Mouse (Mus musculus): ENCODE measurements around the gene Stap2. TPM values are rescaled to one million over a fixed set of nuclear protein-coding genes. Genes with fewer than 3 reads are reported as not detected.

Stap2 gene
- polyA plus RNA-seq, 1 experiment: 0.46 TPM

- TF ChIP-seq MYOD1 (IDR thresholded peaks at IDR 0.05; ENCODE audit: control insufficient read depth in 1 of 3, insufficient read length in 2 of 3, low read depth in 2 of 3): no peak
- no peak for TF ChIP-seq E2F4 (IDR thresholded peaks at IDR 0.05; ENCODE audit: insufficient read depth)
- TF ChIP-seq POLR2A (IDR thresholded peaks at IDR 0.05; ENCODE audit: insufficient read length, low read depth): no peak
- no peak for TF ChIP-seq CEBPB (IDR thresholded peaks at IDR 0.05; ENCODE audit: insufficient read depth, poor library complexity, severe bottlenecking)
- no peak for TF ChIP-seq MYOG (IDR thresholded peaks at IDR 0.05; ENCODE audit: control insufficient read depth in 1 of 3, insufficient read depth in 1 of 3, insufficient read length in 2 of 3, low read depth in 2 of 3)
- TF ChIP-seq TCF12 (IDR thresholded peaks at IDR 0.05; ENCODE audit: insufficient read depth, poor library complexity, severe bottlenecking): no peak
- no peak for TF ChIP-seq POLR2AphosphoS2 (IDR thresholded peaks at IDR 0.05; ENCODE audit: insufficient read length, low read depth)
- no peak for TF ChIP-seq SRF (IDR thresholded peaks at IDR 0.05; ENCODE audit: control insufficient read depth, insufficient read length, low read depth)
- TF ChIP-seq MAX (IDR thresholded peaks at IDR 0.05; ENCODE audit: low read depth): no peak
- no peak for TF ChIP-seq TCF3 (IDR thresholded peaks at IDR 0.05; ENCODE audit: insufficient read length, low read depth)
- TF ChIP-seq USF1 (IDR thresholded peaks at IDR 0.05; ENCODE audit: low read depth): no peak
- TF ChIP-seq REST (IDR thresholded peaks at IDR 0.05; ENCODE audit: insufficient read depth, insufficient read length): no peak
- Histone ChIP-seq H3K4me2 (ENCODE audit: low read depth) (no peak overlapping the region), H3K36me3 (ENCODE audit: control insufficient read depth, insufficient read depth) (no peaks in the 10 kb centered on the region), H3K4me3 (no peak overlapping the region), H3K79me2 (ENCODE audit: control insufficient read depth, insufficient read depth) (no peaks in the 10 kb centered on the region), H3ac (ENCODE audit: control insufficient read depth, insufficient read length) (no peak overlapping the region), H3K27me3 (ENCODE audit: control insufficient read depth, insufficient read depth, insufficient read length) (peaks cover 17% of the 10 kb centered on the region)
Observed at GRCm38 (mm10) chr17:56003000-56003399, 2.4 kb downstream of the Stap2 start.

GRCm38 (mm10) chr17:55999794-56000499 lies 5.4 kb downstream of the Stap2 start:
- Histone ChIP-seq H3K27me3 (ENCODE audit: control insufficient read depth, insufficient read depth, insufficient read length) (peaks cover 22% of the 10 kb centered on the region), H3K36me3 (ENCODE audit: control insufficient read depth, insufficient read depth) (no peaks in the 10 kb centered on the region), H3K4me3 (no peak overlapping the region), H3K4me2 (ENCODE audit: low read depth) (no peak overlapping the region), H3ac (ENCODE audit: control insufficient read depth, insufficient read length) (no peak overlapping the region), H3K79me2 (ENCODE audit: control insufficient read depth, insufficient read depth) (no peaks in the 10 kb centered on the region)
- TF ChIP-seq MYOG (IDR thresholded peaks at IDR 0.05; ENCODE audit: control insufficient read depth in 1 of 3, insufficient read depth in 1 of 3, insufficient read length in 2 of 3, low read depth in 2 of 3) (no peak), TCF12 (IDR thresholded peaks at IDR 0.05; ENCODE audit: insufficient read depth, poor library complexity, severe bottlenecking) (no peak), SRF (IDR thresholded peaks at IDR 0.05; ENCODE audit: control insufficient read depth, insufficient read length, low read depth) (no peak), USF1 (IDR thresholded peaks at IDR 0.05; ENCODE audit: low read depth) (no peak), POLR2A (IDR thresholded peaks at IDR 0.05; ENCODE audit: insufficient read length, low read depth) (no peak), TCF3 (IDR thresholded peaks at IDR 0.05; ENCODE audit: insufficient read length, low read depth) (no peak), REST (IDR thresholded peaks at IDR 0.05; ENCODE audit: insufficient read depth, insufficient read length) (no peak), MAX (IDR thresholded peaks at IDR 0.05; ENCODE audit: low read depth) (no peak), E2F4 (IDR thresholded peaks at IDR 0.05; ENCODE audit: insufficient read depth) (no peak), POLR2AphosphoS2 (IDR thresholded peaks at IDR 0.05; ENCODE audit: insufficient read length, low read depth) (no peak), MYOD1 (IDR thresholded peaks at IDR 0.05; ENCODE audit: control insufficient read depth in 1 of 3, insufficient read length in 2 of 3, low read depth in 2 of 3) (no peak), CEBPB (IDR thresholded peaks at IDR 0.05; ENCODE audit: insufficient read depth, poor library complexity, severe bottlenecking) (no peak)

GRCm38 (mm10) chr17:55996007-55996406 lies 9.4 kb downstream of the Stap2 start:
- no peak for TF ChIP-seq E2F4 (IDR thresholded peaks at IDR 0.05; ENCODE audit: insufficient read depth)
- peak in 1 of 3 experiments; percentile 61 for TF ChIP-seq MYOD1 (IDR thresholded peaks at IDR 0.05; ENCODE audit: control insufficient read depth in 1 of 3, insufficient read length in 2 of 3, low read depth in 2 of 3)
- peak in 2 of 3 experiments; percentile 60 to 80 for TF ChIP-seq MYOG (IDR thresholded peaks at IDR 0.05; ENCODE audit: control insufficient read depth in 1 of 3, insufficient read depth in 1 of 3, insufficient read length in 2 of 3, low read depth in 2 of 3)
- peaks cover 30% of the 10 kb centered on the region for H3K27me3 ChIP-seq (ENCODE audit: control insufficient read depth, insufficient read depth, insufficient read length)
- H3K36me3 ChIP-seq (ENCODE audit: control insufficient read depth, insufficient read depth): no peaks in the 10 kb centered on the region
- no peak overlapping the region for H3K4me2 ChIP-seq (ENCODE audit: low read depth)
- H3K4me3 ChIP-seq: no peak overlapping the region
- H3ac ChIP-seq (ENCODE audit: control insufficient read depth, insufficient read length): no peak overlapping the region
- H3K79me2 ChIP-seq (ENCODE audit: control insufficient read depth, insufficient read depth): no peaks in the 10 kb centered on the region

GRCm38 (mm10) chr17:55990278-55990898 lies 15.0 kb downstream of the Stap2 start:
- H3K4me2 ChIP-seq (ENCODE audit: low read depth): no peak overlapping the region
- no peaks in the 10 kb centered on the region for H3K36me3 ChIP-seq (ENCODE audit: control insufficient read depth, insufficient read depth)
- peaks cover 69% of the 10 kb centered on the region for H3K27me3 ChIP-seq (ENCODE audit: control insufficient read depth, insufficient read depth, insufficient read length)
- no peak overlapping the region for H3ac ChIP-seq (ENCODE audit: control insufficient read depth, insufficient read length)
- TF ChIP-seq USF1 (IDR thresholded peaks at IDR 0.05; ENCODE audit: low read depth) (no peak), REST (IDR thresholded peaks at IDR 0.05; ENCODE audit: insufficient read depth, insufficient read length) (no peak), CEBPB (IDR thresholded peaks at IDR 0.05; ENCODE audit: insufficient read depth, poor library complexity, severe bottlenecking) (no peak), MYOD1 (IDR thresholded peaks at IDR 0.05; ENCODE audit: control insufficient read depth in 1 of 3, insufficient read length in 2 of 3, low read depth in 2 of 3) (no peak), MYOG (IDR thresholded peaks at IDR 0.05; ENCODE audit: control insufficient read depth in 1 of 3, insufficient read depth in 1 of 3, insufficient read length in 2 of 3, low read depth in 2 of 3) (no peak), MAX (IDR thresholded peaks at IDR 0.05; ENCODE audit: low read depth) (no peak), SRF (IDR thresholded peaks at IDR 0.05; ENCODE audit: control insufficient read depth, insufficient read length, low read depth) (no peak), POLR2AphosphoS2 (IDR thresholded peaks at IDR 0.05; ENCODE audit: insufficient read length, low read depth) (no peak), TCF3 (IDR thresholded peaks at IDR 0.05; ENCODE audit: insufficient read length, low read depth) (no peak), E2F4 (IDR thresholded peaks at IDR 0.05; ENCODE audit: insufficient read depth) (no peak), TCF12 (IDR thresholded peaks at IDR 0.05; ENCODE audit: insufficient read depth, poor library complexity, severe bottlenecking) (no peak), POLR2A (IDR thresholded peaks at IDR 0.05; ENCODE audit: insufficient read length, low read depth) (no peak)
- no peaks in the 10 kb centered on the region for H3K79me2 ChIP-seq (ENCODE audit: control insufficient read depth, insufficient read depth)
- no peak overlapping the region for H3K4me3 ChIP-seq
